Mouse (Mus musculus): Measurements from ENCODE around the gene Amer3. TPM values are rescaled to one million over a fixed set of nuclear protein-coding genes. Genes with fewer than 3 reads are reported as not detected.
A peak's percentile ranks its signal among the peaks of the same experiment; 100 is the strongest.

The Amer3 gene
- polyA plus RNA-seq, 1 experiment from 2014 or later: 0.09 TPM

DNA sequence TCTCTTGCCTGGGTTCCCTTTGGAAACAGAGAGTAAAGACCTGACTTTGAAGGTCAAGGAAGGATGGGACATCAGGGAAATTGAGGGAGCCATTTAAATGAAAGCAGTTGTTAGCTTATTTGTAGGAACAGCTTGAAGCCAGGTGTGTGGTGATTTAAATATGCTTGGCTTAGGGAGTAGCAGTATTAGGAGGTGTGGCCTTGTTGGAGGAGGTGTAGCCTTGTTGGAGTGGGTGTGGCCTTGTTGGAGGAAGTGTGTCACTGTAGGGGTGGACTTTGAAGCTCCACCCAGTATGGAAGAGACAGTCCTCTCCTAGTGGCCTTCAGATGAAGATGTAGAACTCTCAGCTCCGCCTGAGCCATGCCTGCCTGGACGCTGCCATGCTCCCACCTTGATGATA, 9.6 kb upstream of the Amer3 start:
- Histone ChIP-seq H3K4me2 (no peak overlapping the region), H3K27ac (no peak overlapping the region), H3K4me1 (no peaks in the 10 kb centered on the region), H3K36me3 (no peaks in the 10 kb centered on the region), H3K4me3 (no peak overlapping the region), H3K9ac (no peak overlapping the region), H3K27me3 (no peaks in the 10 kb centered on the region), H3K9me3 (no peaks in the 10 kb centered on the region)
- WGBS: 88% methylated on average over 2 of the region's 2 CpGs
- no peak for ATAC-seq (ENCODE audit: insufficient number of reproducible peaks, low FRiP score, low TSS enrichment, low read depth)

DNA sequence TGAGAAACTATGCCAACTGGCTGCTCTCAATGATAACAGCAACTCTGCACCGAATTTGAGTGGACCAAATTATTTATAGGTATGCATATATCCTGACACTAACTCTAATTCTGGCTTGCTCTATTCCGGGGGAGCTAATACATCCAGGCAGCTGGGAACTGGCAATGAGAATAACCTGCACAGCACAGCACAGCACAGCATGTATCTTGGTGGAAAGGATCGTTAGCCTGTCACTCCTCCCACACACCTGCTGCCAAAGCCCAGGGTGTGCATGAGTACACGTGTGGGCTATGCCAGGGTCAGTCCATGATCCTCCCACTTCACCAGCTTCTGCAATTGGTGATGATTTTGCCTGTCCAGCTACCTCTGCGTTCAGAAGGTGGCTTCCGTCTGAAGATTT, 8.0 kb upstream of the Amer3 start:
- ATAC-seq (ENCODE audit: insufficient number of reproducible peaks, low FRiP score, low TSS enrichment, low read depth): no peak
- WGBS: 76% methylated on average over 6 of the region's 6 CpGs
- Histone ChIP-seq H3K36me3 (no peaks in the 10 kb centered on the region), H3K27ac (no peak overlapping the region), H3K4me3 (no peak overlapping the region), H3K4me2 (no peak overlapping the region), H3K9ac (no peak overlapping the region), H3K9me3 (no peaks in the 10 kb centered on the region), H3K27me3 (no peaks in the 10 kb centered on the region), H3K4me1 (no peaks in the 10 kb centered on the region)

GRCm38 (mm10) chr1:34573221-34573620, 6.2 kb upstream of the Amer3 start:
- H3K4me1 ChIP-seq: no peaks in the 10 kb centered on the region
- no peak overlapping the region for H3K27ac ChIP-seq
- no peaks in the 10 kb centered on the region for H3K36me3 ChIP-seq
- no peak for ATAC-seq (ENCODE audit: insufficient number of reproducible peaks, low FRiP score, low TSS enrichment, low read depth)
- no peak overlapping the region for H3K4me2 ChIP-seq
- H3K4me3 ChIP-seq: no peak overlapping the region
- WGBS: 88% methylated on average over 6 of the region's 6 CpGs
- H3K27me3 ChIP-seq: peaks cover 6% of the 10 kb centered on the region
- no peaks in the 10 kb centered on the region for H3K9me3 ChIP-seq
- no peak overlapping the region for H3K9ac ChIP-seq

DNA sequence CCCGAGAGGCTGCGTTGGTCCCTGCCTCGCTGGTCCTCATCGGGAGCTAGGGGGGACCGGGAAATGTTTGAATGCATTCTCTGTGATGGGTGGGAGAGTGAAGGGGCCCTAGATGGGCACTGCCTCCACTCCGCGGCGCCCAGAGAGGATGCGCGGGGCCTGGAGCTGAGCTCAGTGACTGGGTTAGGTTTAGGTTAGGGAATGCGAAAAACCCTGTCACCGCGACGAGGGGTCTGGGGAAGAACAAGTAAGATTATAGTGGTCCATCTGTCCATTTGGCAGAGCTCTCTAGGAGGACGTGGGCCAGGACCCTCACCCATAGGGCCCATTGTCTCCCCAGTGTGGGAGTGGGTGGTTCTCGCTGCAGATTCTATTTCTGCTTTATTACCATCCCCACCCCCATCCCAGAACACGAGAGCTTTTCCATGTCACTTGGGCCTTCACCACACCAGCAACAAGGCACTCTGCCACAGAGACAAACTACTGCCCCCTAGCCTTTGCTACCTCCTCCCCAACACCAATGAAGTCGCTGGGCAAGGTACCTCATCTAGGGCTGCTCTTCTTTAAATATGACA, 412 bp downstream of the Amer3 start:
- peak overlapping the region; percentile 75 for H3K4me2 ChIP-seq
- WGBS: 2% methylated on average over 18 of the region's 18 CpGs
- peak; percentile 63 for ATAC-seq (ENCODE audit: insufficient number of reproducible peaks, low FRiP score, low TSS enrichment, low read depth)
- peaks cover 10% of the 10 kb centered on the region for H3K4me1 ChIP-seq
- H3K9ac ChIP-seq: no peak overlapping the region
- H3K27me3 ChIP-seq: peaks cover 30% of the 10 kb centered on the region
- H3K4me3 ChIP-seq: peak overlapping the region; percentile 36
- H3K36me3 ChIP-seq: no peaks in the 10 kb centered on the region
- no peaks in the 10 kb centered on the region for H3K9me3 ChIP-seq
- no peak overlapping the region for H3K27ac ChIP-seq

GRCm38 (mm10) chr1:34582218-34582617, 2.8 kb downstream of the Amer3 start:
- H3K4me1 ChIP-seq: peaks cover 10% of the 10 kb centered on the region
- H3K27ac ChIP-seq: no peak overlapping the region
- no peaks in the 10 kb centered on the region for H3K9me3 ChIP-seq
- no peak overlapping the region for H3K9ac ChIP-seq
- ATAC-seq (ENCODE audit: insufficient number of reproducible peaks, low FRiP score, low TSS enrichment, low read depth): no peak
- H3K4me2 ChIP-seq: no peak overlapping the region
- no peak overlapping the region for H3K4me3 ChIP-seq
- H3K36me3 ChIP-seq: no peaks in the 10 kb centered on the region
- peaks cover 27% of the 10 kb centered on the region for H3K27me3 ChIP-seq
- 54% methylated on average over 6 of the region's 6 CpGs for WGBS

GRCm38 (mm10) chr1:34583821-34584263, 4.4 kb downstream of the Amer3 start:
- Histone ChIP-seq H3K27me3 (peaks cover 19% of the 10 kb centered on the region), H3K4me2 (no peak overlapping the region), H3K4me3 (no peak overlapping the region), H3K9me3 (no peaks in the 10 kb centered on the region), H3K4me1 (peaks cover 10% of the 10 kb centered on the region), H3K36me3 (no peaks in the 10 kb centered on the region), H3K9ac (no peak overlapping the region), H3K27ac (no peak overlapping the region)
- WGBS: 29% methylated on average over 4 of the region's 4 CpGs
- no peak for ATAC-seq (ENCODE audit: insufficient number of reproducible peaks, low FRiP score, low TSS enrichment, low read depth)

DNA sequence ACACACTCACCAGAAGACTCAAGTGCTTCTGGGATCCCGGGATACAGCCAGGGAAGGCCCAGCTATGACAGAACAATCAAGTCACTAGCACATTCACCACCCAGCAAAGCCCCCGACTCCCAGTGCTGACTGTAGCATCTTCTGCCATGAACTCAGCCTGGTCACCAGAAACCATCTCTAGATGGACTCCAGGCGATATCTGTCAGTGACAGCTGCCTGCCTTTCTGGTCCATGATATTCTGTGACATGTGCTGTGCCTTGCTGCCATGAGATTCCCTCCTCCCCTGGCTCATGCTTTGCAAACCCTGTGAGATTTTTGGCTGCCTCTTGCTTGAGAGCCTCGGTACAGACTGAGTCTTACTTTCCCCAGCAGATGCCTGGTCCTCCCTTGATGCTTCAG, 5.3 kb downstream of the Amer3 start:
- Histone ChIP-seq H3K27me3 (peaks cover 10% of the 10 kb centered on the region), H3K9me3 (no peaks in the 10 kb centered on the region), H3K27ac (no peak overlapping the region), H3K9ac (no peak overlapping the region), H3K36me3 (no peaks in the 10 kb centered on the region), H3K4me1 (peaks cover 1% of the 10 kb centered on the region), H3K4me2 (no peak overlapping the region), H3K4me3 (no peak overlapping the region)
- no peak for ATAC-seq (ENCODE audit: insufficient number of reproducible peaks, low FRiP score, low TSS enrichment, low read depth)
- 75% methylated on average over 4 of the region's 4 CpGs for WGBS

DNA sequence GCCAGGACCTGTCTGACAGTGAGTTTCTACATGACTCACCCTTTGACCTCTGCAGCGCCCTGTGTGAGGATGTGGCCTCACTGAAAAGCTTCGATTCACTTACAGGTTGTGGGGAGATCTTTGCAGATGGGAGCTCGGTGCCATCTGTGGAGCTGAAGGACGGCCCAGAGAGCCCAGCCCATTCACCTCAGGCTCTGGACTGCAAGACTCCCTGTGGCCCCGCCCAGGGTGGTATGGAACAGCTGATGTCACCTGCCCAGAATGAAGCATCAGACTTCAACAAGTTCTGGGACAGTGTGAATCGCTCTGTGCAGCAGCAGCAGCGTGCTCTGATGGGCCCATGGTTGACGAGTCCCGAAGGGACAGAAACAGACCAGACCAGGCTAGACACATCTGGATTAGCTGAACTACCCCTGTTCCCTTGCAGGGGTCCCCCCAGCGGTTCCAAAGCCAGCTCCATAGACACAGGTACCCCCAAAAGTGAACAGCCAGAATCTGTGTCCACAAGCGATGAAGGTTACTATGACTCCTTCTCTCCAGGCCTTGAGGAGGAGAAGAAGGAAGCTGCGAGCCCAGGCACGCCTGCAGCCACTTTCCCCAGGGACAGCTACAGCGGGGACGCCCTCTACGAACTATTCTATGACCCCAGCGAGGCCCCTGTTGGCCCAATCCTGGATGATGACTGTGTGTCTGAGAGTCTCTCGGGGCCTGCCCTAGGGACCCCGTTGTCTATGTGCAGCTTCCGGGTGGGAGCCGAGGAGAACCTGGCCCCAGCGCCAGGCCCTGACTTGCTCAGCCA, 8.0 kb downstream of the Amer3 start:
- Histone ChIP-seq H3K4me2 (no peak overlapping the region), H3K27ac (no peak overlapping the region), H3K4me1 (no peaks in the 10 kb centered on the region), H3K9ac (no peak overlapping the region), H3K27me3 (no peaks in the 10 kb centered on the region), H3K9me3 (no peaks in the 10 kb centered on the region), H3K4me3 (no peak overlapping the region), H3K36me3 (no peaks in the 10 kb centered on the region)
- 74% methylated on average over 22 of the region's 22 CpGs for WGBS
- ATAC-seq (ENCODE audit: insufficient number of reproducible peaks, low FRiP score, low TSS enrichment, low read depth): no peak

DNA sequence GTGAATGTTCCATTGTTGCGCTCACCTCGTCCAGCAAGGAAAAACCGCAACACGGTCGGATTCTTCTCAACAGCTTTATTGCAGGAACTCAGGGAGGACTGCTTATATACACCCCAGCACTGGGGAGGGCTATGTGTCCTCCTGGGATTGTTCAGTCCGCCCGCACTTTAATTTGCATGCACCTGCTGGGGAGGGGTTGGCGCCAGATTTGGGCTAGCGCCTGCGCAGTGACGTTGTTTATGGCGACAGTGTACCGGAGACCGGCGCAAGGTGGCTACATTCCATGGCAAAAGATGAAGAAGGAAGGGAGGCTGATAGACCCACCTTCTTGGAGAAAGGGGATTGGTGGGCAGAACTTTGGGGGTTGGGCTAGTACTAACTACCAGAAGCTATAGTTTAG, 20.5 kb downstream of the Amer3 start:
- WGBS: 66% methylated on average over 15 of the region's 15 CpGs
- no peaks in the 10 kb centered on the region for H3K9me3 ChIP-seq
- H3K4me3 ChIP-seq: no peak overlapping the region
- H3K27ac ChIP-seq: no peak overlapping the region
- H3K27me3 ChIP-seq: no peaks in the 10 kb centered on the region
- no peak overlapping the region for H3K4me2 ChIP-seq
- H3K9ac ChIP-seq: no peak overlapping the region
- no peaks in the 10 kb centered on the region for H3K36me3 ChIP-seq
- H3K4me1 ChIP-seq: no peaks in the 10 kb centered on the region
- ATAC-seq (ENCODE audit: insufficient number of reproducible peaks, low FRiP score, low TSS enrichment, low read depth): no peak

GRCm38 (mm10) chr1:34601323-34602047, 22.0 kb downstream of the Amer3 start:
- no peak overlapping the region for H3K4me3 ChIP-seq
- H3K27ac ChIP-seq: no peak overlapping the region
- H3K9me3 ChIP-seq: no peaks in the 10 kb centered on the region
- H3K4me1 ChIP-seq: no peaks in the 10 kb centered on the region
- H3K27me3 ChIP-seq: no peaks in the 10 kb centered on the region
- H3K9ac ChIP-seq: no peak overlapping the region
- H3K36me3 ChIP-seq: no peaks in the 10 kb centered on the region
- 83% methylated on average over 3 of the region's 3 CpGs for WGBS
- no peak for ATAC-seq (ENCODE audit: insufficient number of reproducible peaks, low FRiP score, low TSS enrichment, low read depth)
- H3K4me2 ChIP-seq: no peak overlapping the region

DNA sequence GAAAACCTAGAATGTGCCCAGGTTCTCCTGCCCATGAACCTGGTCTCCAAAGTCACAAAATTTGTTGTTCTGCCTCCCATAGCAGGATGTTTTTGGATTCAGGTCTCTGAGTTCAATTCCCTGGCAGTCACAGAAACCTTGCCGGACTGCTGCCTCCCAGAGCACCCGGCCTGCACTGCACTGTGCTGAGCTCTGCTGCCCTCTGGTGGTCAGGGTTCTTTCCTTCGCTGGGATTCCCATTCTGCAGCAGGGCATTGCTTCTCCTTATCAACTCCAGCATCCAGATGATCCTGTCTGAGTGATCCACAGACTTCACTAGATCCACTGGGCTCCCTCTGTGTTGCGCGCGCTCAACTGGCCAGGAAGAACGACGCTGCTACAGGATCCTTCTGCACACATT, 22.9 kb downstream of the Amer3 start:
- Histone ChIP-seq H3K4me1 (no peaks in the 10 kb centered on the region), H3K27me3 (no peaks in the 10 kb centered on the region), H3K4me3 (no peak overlapping the region), H3K9ac (no peak overlapping the region), H3K9me3 (no peaks in the 10 kb centered on the region), H3K36me3 (no peaks in the 10 kb centered on the region), H3K4me2 (no peak overlapping the region), H3K27ac (no peak overlapping the region)
- WGBS: 23% methylated on average over 8 of the region's 8 CpGs
- ATAC-seq (ENCODE audit: insufficient number of reproducible peaks, low FRiP score, low TSS enrichment, low read depth): no peak

- H3K4me2 ChIP-seq: no peak overlapping the region
- H3K4me3 ChIP-seq: no peak overlapping the region
- H3K9ac ChIP-seq: no peak overlapping the region
- H3K36me3 ChIP-seq: no peaks in the 10 kb centered on the region
- no peaks in the 10 kb centered on the region for H3K9me3 ChIP-seq
- 66% methylated on average over 2 of the region's 2 CpGs for WGBS
- no peak overlapping the region for H3K27ac ChIP-seq
- H3K27me3 ChIP-seq: no peaks in the 10 kb centered on the region
- no peaks in the 10 kb centered on the region for H3K4me1 ChIP-seq
- no peak for ATAC-seq (ENCODE audit: insufficient number of reproducible peaks, low FRiP score, low TSS enrichment, low read depth)
These were observed 34.3 kb downstream of the Amer3 start for GRCm38 (mm10) chr1:34613801-34614200.
